Mouse (Mus musculus) ES-E14 (cell line): ENCODE data around the gene Tnks2.

Experiments used
- CHD2 ChIP-seq: IDR thresholded peaks from 2 replicates; pipeline ENCODE4 v1.6.1; 2014; ENCODE audit warnings: mild to moderate bottlenecking, low read depth, low read length, inconsistent platforms
- HCFC1 ChIP-seq: IDR thresholded peaks from 2 replicates; pipeline ENCODE4 v1.6.1; 2012; ENCODE audit warnings: low read length, inconsistent platforms, borderline replicate concordance; ENCODE audit not compliant: insufficient read depth
- MAFK ChIP-seq: IDR thresholded peaks from 2 replicates; pipeline ENCODE4 v1.6.1; 2014; ENCODE audit warnings: mild to moderate bottlenecking, low read depth, low read length, inconsistent platforms; ENCODE audit not compliant: insufficient read depth
- ZC3H11A ChIP-seq: IDR thresholded peaks from 2 replicates; pipeline ENCODE4 v1.6.1; 2012; ENCODE audit warnings: low read depth, mild to moderate bottlenecking, inconsistent platforms, low read length, borderline replicate concordance
- ZNF384 ChIP-seq: IDR thresholded peaks from 2 replicates; pipeline ENCODE4 v1.6.1; 2012; ENCODE audit warnings: low read depth, low read length, inconsistent platforms

GRCm38 (mm10) chr19:36792589-36792988 lies 41.4 kb upstream of the Tnks2 start:
- TF ChIP-seq ZC3H11A = no peak
- TF ChIP-seq HCFC1 = no peak
- TF ChIP-seq MAFK = no peak
- no peak for TF ChIP-seq ZNF384
- TF ChIP-seq CHD2 = no peak
